ENCODE assay signal across 9 mouse cellular contexts in genomic region chr4:152343296-152343695, GRCm38 (mm10). TPM values are rescaled to one million over a fixed set of nuclear protein-coding genes. Genes with fewer than 3 reads are reported as not detected.
DNase-seq lines count a peak whose midpoint lies in the region; ATAC-seq and TF ChIP-seq lines count a peak whose summit lies in the region.
"Had no signal": no experiment of that assay in that cellular context is flagged by ENCODE, and none has a peak within 500 bp of the region (broad histone marks: within the 10 kb centered on the region; RNA-seq: fewer than 3 reads in every experiment).

No protein-coding gene starts in this region.

- H3K4me3 ChIP-seq in left cerebral cortex, adult 2 months = no peak overlapping the region
- H3K4me3 ChIP-seq in bone marrow macrophage, adult 2 months (ENCODE audit: insufficient read depth, low read length) = no peak overlapping the region
- H3K4me3 ChIP-seq: liver, embryonic 15.5 days had no signal

- no peak overlapping the region for H3K27ac ChIP-seq in left cerebral cortex, adult 2 months
- H3K27ac ChIP-seq in bone marrow macrophage, adult 2 months (ENCODE audit: insufficient read depth, low read depth, low read length) = no peak overlapping the region
- H3K27ac ChIP-seq: liver, embryonic 15.5 days had no signal

- no peak for ATAC-seq in erythroblast, adult 5-6 weeks (replicated peaks; ENCODE audit: low FRiP score, poor library complexity, severe bottlenecking)

- DNase-seq in left cerebral cortex, adult 2 months (ENCODE audit: extremely low spot score in 1 of 2, low spot score in 2 of 2) = no peak
- DNase-seq in left cerebral cortex, postnatal 14 days (ENCODE audit: low spot score in 2 of 2) = no peak
- DNase-seq in ES-CJ7 (ENCODE audit: low read depth, low spot score) = peak; percentile 66
- DNase-seq in lung, postnatal 10 days = peak; percentile 48
- no peak for DNase-seq in frontal cortex, postnatal 36 days (ENCODE audit: low spot score in 2 of 2)

- TF ChIP-seq CTCF in left cerebral cortex, adult 2 months (IDR thresholded peaks at IDR 0.05) = peak; percentile 69
- peak; percentile 88 for TF ChIP-seq CTCF in bone marrow macrophage, adult 2 months (IDR thresholded peaks at IDR 0.05; ENCODE audit: low read depth, low read length)

- TF ChIP-seq POLR2A in bone marrow macrophage, adult 2 months (IDR thresholded peaks at IDR 0.05; ENCODE audit: borderline replicate concordance, low read depth, low read length) = no peak

- intact Hi-C loops in left cerebral cortex, adult 2 months (cut with DNase I) = no loop called here
- intact Hi-C loops in left cerebral cortex, postnatal 14 days (cut with DNase I) = no loop called here

- peaks cover 14% of the 10 kb centered on the region for H3K4me1 ChIP-seq in bone marrow macrophage, adult 2 months (ENCODE audit: control insufficient read depth, insufficient read depth, low read length)

RNA-seq across cellular contexts. Expression of gene Chd5, which starts 4.8 kb away (rescaled TPM):
- 100 to 1,000 TPM; 176 to 194 TPM for total RNA-seq in left cerebral cortex, adult 2 months (2021)
- 100 to 1,000 TPM; 160 to 177 TPM for total RNA-seq in left cerebral cortex, postnatal 14 days (2021)
- polyA plus RNA-seq in bone marrow macrophage, adult 2 months (2012; ENCODE audit: insufficient read depth, insufficient read length, missing spikeins) = 0.42 and 0.55 TPM in 2 replicates
- not detected in 2 replicates for total RNA-seq in erythroblast, adult 5-6 weeks (2015; ENCODE audit: low replicate concordance)
- 0.09 TPM in 1 of 2 replicates, not detected in the other for total RNA-seq in erythroblast, adult 5-6 weeks (2017; ENCODE audit: low replicate concordance)

RNA-seq across cellular contexts. Expression of gene Rpl22, which starts 17.8 kb away (rescaled TPM):
- total RNA-seq in left cerebral cortex, adult 2 months (2021) = 100 to 1,000 TPM; 171 to 172 TPM
- 100 to 1,000 TPM; 182 to 187 TPM for total RNA-seq in left cerebral cortex, postnatal 14 days (2021)
- polyA plus RNA-seq in bone marrow macrophage, adult 2 months (2012; ENCODE audit: insufficient read depth, insufficient read length, missing spikeins) = 958 and 1,114 TPM in 2 replicates
- 338 and 340 TPM in 2 replicates for total RNA-seq in erythroblast, adult 5-6 weeks (2015; ENCODE audit: low replicate concordance)
- total RNA-seq in erythroblast, adult 5-6 weeks (2017; ENCODE audit: low replicate concordance) = 322 and 331 TPM in 2 replicates

RNA-seq across cellular contexts. Expression of gene Rnf207, which starts 24.5 kb away (rescaled TPM):
- 10 to 100 TPM; 17.0 to 18.6 TPM for total RNA-seq in left cerebral cortex, adult 2 months (2021)
- total RNA-seq in left cerebral cortex, postnatal 14 days (2021) = 1 to 10 TPM; 5.3 to 7.4 TPM
- polyA plus RNA-seq in bone marrow macrophage, adult 2 months (2012; ENCODE audit: insufficient read depth, insufficient read length, missing spikeins) = not detected in 2 replicates
- total RNA-seq in erythroblast, adult 5-6 weeks (2015; ENCODE audit: low replicate concordance) = 0.19 TPM in 1 of 2 replicates, not detected in the other
- total RNA-seq in erythroblast, adult 5-6 weeks (2017; ENCODE audit: low replicate concordance) = not detected in 2 replicates

RNA-seq across cellular contexts. Expression of gene Icmt, which starts 46.3 kb away (rescaled TPM):
- 10 to 100 TPM; 49.8 to 54.3 TPM for total RNA-seq in left cerebral cortex, adult 2 months (2021)
- 10 to 100 TPM; 43.1 to 45.0 TPM for total RNA-seq in left cerebral cortex, postnatal 14 days (2021)
- 14.0 and 19.7 TPM in 2 replicates for polyA plus RNA-seq in bone marrow macrophage, adult 2 months (2012; ENCODE audit: insufficient read depth, insufficient read length, missing spikeins)
- 3.7 and 6.5 TPM in 2 replicates for total RNA-seq in erythroblast, adult 5-6 weeks (2015; ENCODE audit: low replicate concordance)
- total RNA-seq in erythroblast, adult 5-6 weeks (2017; ENCODE audit: low replicate concordance) = 4.6 and 5.8 TPM in 2 replicates

RNA-seq across cellular contexts. Expression of gene Hes3, which starts 51.8 kb away (rescaled TPM):
- total RNA-seq in left cerebral cortex, adult 2 months (2021) = under 1 TPM; 0.30 to 0.32 TPM
- total RNA-seq in left cerebral cortex, postnatal 14 days (2021) = under 1 TPM; 0.20 to 0.42 TPM
- not detected in 2 replicates for polyA plus RNA-seq in bone marrow macrophage, adult 2 months (2012; ENCODE audit: insufficient read depth, insufficient read length, missing spikeins)
- not detected in 2 replicates for total RNA-seq in erythroblast, adult 5-6 weeks (2015; ENCODE audit: low replicate concordance)
- not detected in 2 replicates for total RNA-seq in erythroblast, adult 5-6 weeks (2017; ENCODE audit: low replicate concordance)
- polyA plus RNA-seq: liver, embryonic 15.5 days; stomach, embryonic 16.5 days had no signal

Comparison
In these comparisons a context has a peak if more than half of its experiments do, and no peak if none do; other contexts are left out.
1. DNase-seq: peak in ES-CJ7 (single experiment) and lung, postnatal 10 days (single experiment); none in left cerebral cortex, adult 2 months (0 of 2), left cerebral cortex, postnatal 14 days (0 of 2) and frontal cortex, postnatal 36 days (0 of 2).
2. RNA of gene Chd5, which starts 4.8 kb away (total RNA-seq): 176 to 194 TPM in left cerebral cortex, adult 2 months and 160 to 177 TPM in left cerebral cortex, postnatal 14 days; 0.09 TPM in erythroblast, adult 5-6 weeks; every median in the first group is over 100 times any median in the second.
3. RNA of gene Rnf207, which starts 24.5 kb away (total RNA-seq): 17.0 to 18.6 TPM in left cerebral cortex, adult 2 months and 5.3 to 7.4 TPM in left cerebral cortex, postnatal 14 days; 0.19 TPM in erythroblast, adult 5-6 weeks; every median in the first group is over 4 times any median in the second.